Mouse (Mus musculus) fat pad, adult 2 months (tissue): Measurements from ENCODE around the gene Ly86.

Experiments
- DNase-seq: peaks from one replicate; pipeline ENCODE4 v3.0.0-alpha.2; 2011; ENCODE audit warnings: low read depth, low spot score; ENCODE audit errors: extremely low read depth

Ly86 gene

GRCm38 (mm10) chr13:37353016-37353415 is 8.0 kb downstream of the Ly86 start:
- peak; percentile 30 for DNase-seq

DNA sequence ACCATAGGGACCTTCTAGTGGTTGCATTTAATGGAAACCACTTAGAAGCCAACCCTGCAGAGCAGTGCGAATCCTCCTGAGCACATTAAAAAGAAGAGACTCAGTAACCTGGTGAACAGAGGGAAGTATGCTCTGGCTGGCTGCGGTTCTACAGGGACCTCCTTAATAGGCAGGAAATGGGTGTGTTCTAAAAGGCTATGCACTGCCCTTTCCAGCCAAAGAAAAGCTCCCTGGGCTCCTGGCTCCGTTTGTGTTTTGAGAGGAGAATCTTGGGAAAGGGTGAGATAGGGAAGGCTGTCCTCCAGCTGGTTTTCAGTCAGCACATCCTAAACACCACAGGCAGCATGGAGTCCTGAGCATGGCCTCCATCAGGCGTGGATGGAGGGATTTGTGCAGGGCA is 8.9 kb downstream of the Ly86 start:
- DNase-seq = no peak

DNA sequence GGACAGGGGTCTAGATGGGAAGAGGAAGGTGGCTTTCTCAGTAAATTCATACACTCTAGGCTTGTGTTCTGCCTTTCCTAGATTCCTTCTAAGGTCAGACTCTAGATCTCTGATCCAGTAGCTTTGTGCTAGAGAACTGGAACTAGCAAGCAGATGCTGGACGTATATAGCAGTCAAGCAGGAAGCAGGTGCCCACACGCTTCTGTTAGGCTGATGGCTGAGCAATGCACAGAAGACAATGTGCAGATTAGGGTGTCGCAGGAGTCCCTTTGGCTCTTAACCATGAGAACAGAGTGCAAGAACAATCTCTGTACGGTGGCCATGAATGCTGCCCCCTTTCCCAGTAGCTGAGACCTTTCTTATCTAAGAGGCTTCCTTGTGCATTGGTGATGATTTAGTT is 9.4 kb downstream of the Ly86 start:
- no peak for DNase-seq

DNA sequence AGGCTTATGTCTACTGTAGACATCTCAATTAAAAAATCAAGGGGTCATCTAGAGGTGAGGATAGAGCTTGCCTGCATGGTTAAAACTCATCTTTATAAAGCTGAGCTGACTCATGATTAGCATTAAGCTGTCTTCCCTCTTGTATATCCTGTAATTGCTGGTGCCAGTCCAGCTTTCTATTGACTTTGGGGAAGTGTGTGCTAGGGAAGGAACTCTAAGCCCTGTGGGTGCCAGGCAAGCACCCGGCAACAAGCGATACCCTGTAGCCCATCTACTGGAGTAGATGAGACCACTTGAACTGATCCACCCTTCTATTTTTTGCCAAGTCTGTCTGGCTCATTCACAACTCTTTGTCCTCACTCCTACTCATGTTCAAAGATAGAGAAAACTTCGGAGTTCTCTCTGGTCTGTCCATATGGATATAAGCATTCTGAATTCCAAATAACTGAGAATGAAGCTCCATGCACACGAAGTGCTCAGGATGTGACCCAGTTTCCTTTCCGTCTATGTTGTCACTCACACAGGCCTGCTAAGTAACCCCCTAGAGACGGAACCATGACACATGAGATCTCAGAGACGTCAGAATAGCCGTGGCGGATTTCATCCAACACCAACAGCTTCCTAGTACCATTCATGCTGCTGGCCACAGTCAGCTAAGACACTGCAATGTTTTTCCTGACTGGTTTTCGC is 10.8 kb downstream of the Ly86 start:
- DNase-seq = no peak

DNA sequence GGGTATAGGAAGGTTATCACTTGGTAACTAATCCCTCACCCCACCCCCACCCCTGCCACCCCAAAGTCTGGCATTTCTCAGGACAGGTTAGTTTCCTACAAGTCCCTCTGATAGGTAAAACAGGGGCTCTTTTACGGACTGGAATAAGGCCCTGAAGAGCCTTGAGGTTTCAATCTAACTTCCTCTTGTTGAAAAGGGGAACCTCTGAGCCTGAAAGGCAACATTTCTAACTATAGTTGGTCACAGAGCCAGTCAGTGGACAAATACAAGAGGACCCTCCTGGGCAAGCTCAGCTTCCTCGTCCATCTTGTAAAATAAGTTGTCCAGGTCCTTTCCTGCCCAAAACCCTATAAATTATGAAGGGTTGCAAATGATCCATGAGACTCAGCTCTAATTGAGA is 11.5 kb downstream of the Ly86 start:
- no peak for DNase-seq

DNA sequence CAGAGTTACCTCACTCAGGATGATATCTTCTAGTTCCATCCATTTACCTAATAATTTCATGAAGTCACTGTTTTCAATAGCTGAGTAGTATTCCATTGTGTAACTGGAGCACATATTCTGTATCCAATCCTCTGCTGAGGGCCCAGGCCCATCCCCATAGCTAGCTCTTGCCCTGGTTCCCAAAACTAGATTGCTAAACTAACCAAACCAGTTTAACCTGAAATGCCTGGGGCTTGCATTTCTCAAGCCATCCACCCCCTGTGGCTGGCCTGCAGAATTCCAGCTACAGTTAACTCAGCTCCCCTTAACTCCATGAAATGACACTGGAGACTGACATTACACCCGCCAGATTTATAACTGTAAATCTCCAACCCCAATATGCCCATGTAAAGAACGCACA is 13.1 kb downstream of the Ly86 start:
- peak; percentile 69 for DNase-seq

DNA sequence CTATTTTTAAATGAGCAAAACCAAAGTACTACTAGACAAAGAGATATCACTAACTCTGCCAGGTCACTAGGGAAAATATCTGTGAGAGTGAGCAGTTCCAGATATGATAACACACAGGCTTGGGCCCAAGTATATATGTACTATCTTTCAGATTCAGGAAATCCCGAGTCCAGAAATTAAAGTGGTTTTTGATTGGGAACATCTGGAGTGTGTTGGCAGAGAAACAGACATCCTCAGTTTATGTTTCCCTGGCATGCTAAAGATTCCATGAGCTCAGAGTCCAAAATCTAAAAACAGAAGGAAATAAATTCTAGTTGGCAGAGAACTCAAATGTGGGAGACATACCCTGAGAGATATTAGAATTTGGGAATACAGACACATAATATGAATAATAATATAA is 16.2 kb downstream of the Ly86 start:
- no peak for DNase-seq

DNA sequence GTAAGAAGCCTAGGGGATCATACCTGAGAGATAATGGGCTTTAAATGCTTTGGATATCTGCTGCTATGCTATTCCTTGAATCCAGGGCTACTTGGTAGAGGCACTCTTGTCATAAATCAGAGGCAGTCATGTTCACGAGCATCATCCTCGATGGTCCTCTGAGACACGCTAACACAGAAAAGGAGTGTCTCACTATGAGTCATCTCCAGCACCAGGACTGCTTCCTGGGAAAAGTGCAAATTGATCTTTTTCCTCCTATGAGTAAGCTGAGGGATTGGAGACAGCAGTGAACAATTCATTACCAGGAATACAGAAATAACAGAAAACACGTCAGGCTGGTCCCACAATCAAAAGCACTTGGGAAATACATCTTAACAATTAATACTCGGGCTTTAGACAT is 19.3 kb downstream of the Ly86 start:
- no peak for DNase-seq

DNA sequence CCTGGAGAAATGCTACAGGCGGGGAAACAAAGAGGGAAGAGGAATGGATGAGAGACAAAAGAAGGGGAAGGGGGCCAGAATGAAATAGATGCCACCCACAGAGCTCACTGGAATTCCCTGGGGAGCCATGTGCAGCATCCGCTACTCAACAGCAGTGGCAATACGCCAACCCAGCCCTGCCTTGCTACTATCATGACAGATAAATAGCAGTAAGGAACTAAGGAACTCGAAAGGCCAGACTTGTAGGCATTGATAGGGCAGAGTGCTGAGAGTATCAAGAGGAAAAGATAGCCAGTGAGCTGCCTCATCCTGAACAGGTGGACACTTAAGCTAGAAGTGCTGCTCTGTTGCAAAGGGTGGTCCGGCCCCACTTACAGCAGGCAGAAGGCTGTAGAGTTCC is 31.4 kb downstream of the Ly86 start:
- DNase-seq = no peak

DNA sequence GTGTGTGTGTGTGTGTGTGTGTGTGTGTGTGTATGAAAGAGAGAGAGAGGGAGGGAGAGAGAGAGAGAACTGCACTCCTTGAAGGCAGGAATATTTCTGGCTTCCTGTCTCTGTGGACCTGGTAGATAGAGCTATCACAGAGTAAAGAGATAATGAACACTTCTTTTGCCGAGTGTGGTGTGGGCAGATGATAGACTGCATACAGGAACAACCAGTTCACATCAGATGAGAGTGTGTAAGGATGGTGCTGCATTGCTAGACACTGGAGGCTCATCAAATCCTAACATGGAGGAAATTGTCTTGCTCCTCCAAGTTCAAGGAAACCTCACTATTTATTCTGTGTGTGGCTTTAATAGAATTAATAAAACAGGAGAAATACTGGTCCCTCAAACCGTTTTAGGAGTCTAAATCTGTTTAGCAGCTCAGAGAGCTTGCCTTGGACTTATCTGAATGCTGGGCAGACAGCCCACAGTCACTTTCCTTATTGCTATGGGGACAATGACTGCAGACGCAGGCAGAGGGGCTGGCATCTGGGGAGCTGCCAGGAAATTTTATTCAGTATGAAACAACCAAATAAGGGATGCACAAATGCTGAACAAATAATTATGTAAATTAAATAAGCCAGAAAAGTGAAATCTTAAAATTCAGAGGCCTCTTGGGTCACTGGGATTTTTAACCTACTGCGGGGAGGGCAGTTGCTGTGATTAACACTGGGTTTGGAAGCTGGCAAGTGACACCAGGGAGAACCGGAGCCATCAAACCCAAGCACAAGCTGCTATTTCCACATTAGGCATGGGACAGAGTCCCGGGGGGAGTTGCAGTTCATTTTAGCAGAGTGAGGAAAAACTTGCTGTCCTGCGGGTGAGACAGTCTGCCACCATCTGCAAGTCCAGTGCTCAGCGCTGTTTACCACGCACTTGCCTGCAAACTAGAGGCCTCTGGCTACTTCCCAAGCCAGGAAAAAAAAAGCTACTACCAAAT is 43.5 kb downstream of the Ly86 start:
- DNase-seq = no peak

DNA sequence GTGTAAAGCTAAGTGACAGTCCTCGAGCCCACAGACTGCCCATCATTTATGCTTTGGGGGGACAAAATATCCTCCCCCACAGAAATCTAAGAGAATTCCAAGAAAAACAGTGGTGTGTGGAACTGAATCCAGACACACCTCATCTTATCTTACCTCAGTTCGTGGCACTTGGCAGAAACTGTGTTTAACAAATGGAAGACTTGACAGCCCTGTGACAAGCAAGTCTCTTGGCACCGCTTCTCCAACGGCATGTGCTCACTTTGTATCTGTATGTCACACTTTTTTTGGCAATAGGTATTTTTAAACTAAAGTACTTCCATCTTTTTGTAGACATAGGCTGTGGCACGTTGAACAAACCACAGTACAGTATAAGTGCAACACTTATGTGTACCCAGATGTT is 44.3 kb downstream of the Ly86 start:
- DNase-seq = no peak

GRCm38 (mm10) chr13:37398791-37399190 is 53.8 kb downstream of the Ly86 start:
- no peak for DNase-seq

DNA sequence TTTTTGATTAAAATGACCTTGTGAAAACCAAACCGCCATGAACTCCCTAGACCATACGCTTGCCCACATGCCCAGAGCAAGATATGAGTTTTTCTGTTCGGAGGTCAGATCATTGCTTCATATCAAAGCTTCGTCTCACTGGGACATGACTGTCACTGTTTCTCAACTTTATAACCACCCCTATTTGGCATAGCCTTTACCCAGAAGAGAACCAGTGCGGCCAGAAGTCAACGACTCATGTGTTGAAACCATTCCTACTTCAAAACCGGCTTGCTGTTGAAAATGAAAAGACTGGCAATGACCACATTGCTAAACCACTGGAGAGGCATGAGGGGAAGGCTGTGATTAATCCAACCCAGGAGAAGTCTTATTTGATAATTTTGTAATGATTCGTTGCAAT is 54.3 kb downstream of the Ly86 start:
- peak; percentile 76 for DNase-seq

- no peak for DNase-seq
Measured at GRCm38 (mm10) chr13:37402421-37402820, 57.4 kb downstream of the Ly86 start.

- no peak for DNase-seq
Measured at GRCm38 (mm10) chr13:37403708-37404107, 58.7 kb downstream of the Ly86 start.

DNA sequence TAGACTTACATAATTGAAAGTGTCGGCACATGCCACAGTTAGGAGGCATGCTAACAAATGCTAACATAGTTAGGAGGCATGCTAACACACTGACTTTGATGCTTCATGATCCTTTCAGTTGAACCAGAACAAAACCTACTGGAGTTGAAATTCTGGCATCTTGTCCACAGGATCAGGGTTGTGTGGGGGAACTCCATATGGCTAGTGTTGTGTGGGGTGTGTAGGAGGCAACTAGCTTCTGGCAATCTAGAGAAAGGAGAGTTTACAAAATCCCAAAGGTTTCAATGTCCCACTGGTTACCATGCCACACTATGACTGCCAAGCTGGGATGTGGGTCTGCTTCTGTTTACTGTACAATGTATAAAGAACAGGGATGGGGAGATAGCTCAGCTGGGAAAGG is 70.7 kb downstream of the Ly86 start:
- no peak for DNase-seq

- no peak for DNase-seq
Measured at GRCm38 (mm10) chr13:37423416-37423815, 78.4 kb downstream of the Ly86 start.

DNA sequence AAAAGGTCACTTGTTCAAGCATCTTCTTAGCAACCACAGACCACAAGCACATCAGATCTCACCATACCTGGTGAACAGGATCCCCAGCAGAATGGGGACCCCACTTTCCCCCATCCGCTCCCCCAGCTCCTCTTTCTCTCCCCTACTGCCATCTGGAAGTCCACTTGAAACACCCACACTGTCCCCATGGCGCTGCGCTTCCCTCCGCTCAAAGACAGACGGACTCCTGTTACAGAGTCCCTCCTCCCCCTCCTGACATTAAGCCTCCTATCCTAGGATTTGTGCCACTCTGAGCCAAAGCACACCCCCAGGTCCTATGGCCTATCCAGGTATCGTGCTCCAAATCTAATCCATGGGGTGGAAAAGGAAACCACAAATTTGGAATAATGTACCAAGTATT is 79.9 kb downstream of the Ly86 start:
- DNase-seq = no peak

GRCm38 (mm10) chr13:37425406-37425805 is 80.4 kb downstream of the Ly86 start:
- DNase-seq = no peak

- DNase-seq = no peak
Measured at GRCm38 (mm10) chr13:37426578-37427336, 81.7 kb downstream of the Ly86 start.

GRCm38 (mm10) chr13:37428496-37428895 is 83.5 kb downstream of the Ly86 start:
- DNase-seq = no peak
